Mouse (Mus musculus): ENCODE data around the gene Acot6. TPM values are rescaled to one million over a fixed set of nuclear protein-coding genes. Genes with fewer than 3 reads are reported as not detected.

Gene Acot6
- total and polyA plus RNA-seq, 3 experiments = 3.2 to 3.3 TPM; not detected in 1

DNA sequence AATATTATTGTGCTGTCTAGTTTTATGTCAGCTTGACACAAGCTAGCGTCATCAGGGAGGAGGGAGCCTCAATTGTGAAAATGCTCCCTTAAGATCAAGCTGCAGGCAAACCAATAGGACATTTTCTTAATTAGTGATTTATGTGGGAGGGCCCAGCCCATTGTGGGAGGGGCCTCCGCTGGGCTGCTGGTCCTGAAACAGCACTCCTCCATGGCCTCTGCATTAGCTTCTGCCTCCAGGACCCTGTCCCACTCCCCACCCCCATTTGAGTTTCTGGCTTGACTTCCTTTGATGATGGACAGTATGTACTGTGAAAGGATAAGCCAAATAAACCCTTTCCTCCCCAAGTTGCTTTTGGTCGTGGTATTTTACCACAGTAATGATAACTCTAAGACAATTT, 6.6 kb downstream of the Acot6 start:
- H3K9me3 ChIP-seq (replicated peaks; ENCODE audit: insufficient read depth, low read length) = no peaks in the 10 kb centered on the region
- TF ChIP-seq GATA1 (IDR thresholded peaks at IDR 0.05; ENCODE audit: low read depth, low read length) = no peak
- TF ChIP-seq ZNF384 (IDR thresholded peaks at IDR 0.05; ENCODE audit: low read depth, low read length) = no peak
- TF ChIP-seq E2F4 (IDR thresholded peaks at IDR 0.05; ENCODE audit: borderline replicate concordance, low read depth, low read length) = no peak
- TF ChIP-seq MAX (IDR thresholded peaks at IDR 0.05; ENCODE audit: low read length) = no peak
- H3K27me3 ChIP-seq (ENCODE audit: control insufficient read depth in 1 of 2, insufficient read depth in 2 of 2, low read length in 2 of 2) = no peaks in the 10 kb centered on the region
- no peak overlapping the region for H3K9ac ChIP-seq (ENCODE audit: control insufficient read depth, low read depth, low read length, poor library complexity, severe bottlenecking)
- no peak for DNase-seq (ENCODE audit: low read depth, low spot score)
- H3K4me1 ChIP-seq (ENCODE audit: control insufficient read depth in 1 of 2, insufficient read depth in 2 of 2, low read length in 2 of 2) = no peaks in the 10 kb centered on the region; a peak in 1 of 4 replicates
- H3K36me3 ChIP-seq (ENCODE audit: control insufficient read depth in 1 of 2, insufficient read depth in 2 of 2, low read length in 2 of 2) = 0 out of 4 replicates have a peak, but pooled peaks cover 0 to 2% of the 10 kb centered on the region in 2 experiments
- no peak overlapping the region for H3K27ac ChIP-seq (ENCODE audit: control insufficient read depth, low read depth, low read length)
- H3K4me3 ChIP-seq (ENCODE audit: control insufficient read depth in 1 of 2, insufficient read depth in 1 of 2, low read depth in 2 of 2, low read length in 2 of 2) = no peak overlapping the region
- H3K79me2 ChIP-seq (ENCODE audit: control insufficient read depth, insufficient read depth, low read length, poor library complexity) = no peaks in the 10 kb centered on the region

DNA sequence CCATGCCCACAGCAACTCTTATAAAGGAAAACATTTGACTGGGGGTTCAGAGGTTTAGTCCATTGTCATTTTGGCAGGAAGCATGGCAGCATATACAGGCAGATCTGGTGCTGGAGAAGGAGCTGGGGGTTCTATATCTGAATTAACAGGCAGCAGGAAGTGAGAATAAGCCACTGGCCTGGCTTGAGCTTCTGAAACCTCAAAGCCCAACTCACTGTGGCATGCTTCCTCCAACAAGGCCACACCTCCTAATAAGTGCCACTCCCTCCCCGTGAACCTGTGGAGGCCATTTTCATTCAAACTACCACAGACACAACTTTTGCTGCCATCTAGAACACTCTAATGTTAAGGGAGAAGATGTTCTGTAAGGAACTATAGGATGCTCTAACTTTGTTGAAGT, 7.2 kb downstream of the Acot6 start:
- 0 out of 4 replicates have a peak, but pooled peaks cover 0 to 2% of the 10 kb centered on the region in 2 experiments for H3K36me3 ChIP-seq (ENCODE audit: control insufficient read depth in 1 of 2, insufficient read depth in 2 of 2, low read length in 2 of 2)
- TF ChIP-seq E2F4 (IDR thresholded peaks at IDR 0.05; ENCODE audit: borderline replicate concordance, low read depth, low read length) (no peak), GABPA (IDR thresholded peaks at IDR 0.05; ENCODE audit: low read depth, low read length) (no peak), KAT2A (conservative IDR thresholded peaks at IDR 0.05; ENCODE audit: low read depth, low read length) (no peak), POLR2A (IDR thresholded peaks at IDR 0.05; ENCODE audit: control insufficient read depth in 1 of 2, insufficient read depth in 1 of 2, low read depth in 1 of 2, low read length in 2 of 2, poor library complexity in 1 of 2) (no peak), CHD2 (IDR thresholded peaks at IDR 0.05; ENCODE audit: low read length) (no peak), MYB (IDR thresholded peaks at IDR 0.05; ENCODE audit: low read depth, low read length) (no peak), BHLHE40 (IDR thresholded peaks at IDR 0.05; ENCODE audit: borderline replicate concordance, low read depth, low read length) (no peak), MAZ (IDR thresholded peaks at IDR 0.05; ENCODE audit: low read depth, low read length) (no peak), SIN3A (IDR thresholded peaks at IDR 0.05; ENCODE audit: low read length) (no peak), MAFK (IDR thresholded peaks at IDR 0.05; ENCODE audit: borderline replicate concordance, low read depth, low read length) (no peak), JUND (IDR thresholded peaks at IDR 0.05; ENCODE audit: low read depth, low read length) (no peak), EP300 (IDR thresholded peaks at IDR 0.05; ENCODE audit: low read depth in 1 of 2, low read length in 2 of 2) (no peak)
- H3K4me3 ChIP-seq (ENCODE audit: control insufficient read depth in 1 of 2, insufficient read depth in 1 of 2, low read depth in 2 of 2, low read length in 2 of 2) = no peak overlapping the region
- no peaks in the 10 kb centered on the region for H3K79me2 ChIP-seq (ENCODE audit: control insufficient read depth, insufficient read depth, low read length, poor library complexity)
- no peaks in the 10 kb centered on the region; a peak in 1 of 4 replicates for H3K4me1 ChIP-seq (ENCODE audit: control insufficient read depth in 1 of 2, insufficient read depth in 2 of 2, low read length in 2 of 2)
- no peaks in the 10 kb centered on the region for H3K27me3 ChIP-seq (ENCODE audit: control insufficient read depth in 1 of 2, insufficient read depth in 2 of 2, low read length in 2 of 2)
- H3K9ac ChIP-seq (ENCODE audit: control insufficient read depth, low read depth, low read length, poor library complexity, severe bottlenecking) = no peak overlapping the region
- H3K27ac ChIP-seq (ENCODE audit: control insufficient read depth, low read depth, low read length) = no peak overlapping the region
- DNase-seq (ENCODE audit: low read depth, low spot score) = peak; percentile 67
- H3K9me3 ChIP-seq (replicated peaks; ENCODE audit: insufficient read depth, low read length) = no peaks in the 10 kb centered on the region

DNA sequence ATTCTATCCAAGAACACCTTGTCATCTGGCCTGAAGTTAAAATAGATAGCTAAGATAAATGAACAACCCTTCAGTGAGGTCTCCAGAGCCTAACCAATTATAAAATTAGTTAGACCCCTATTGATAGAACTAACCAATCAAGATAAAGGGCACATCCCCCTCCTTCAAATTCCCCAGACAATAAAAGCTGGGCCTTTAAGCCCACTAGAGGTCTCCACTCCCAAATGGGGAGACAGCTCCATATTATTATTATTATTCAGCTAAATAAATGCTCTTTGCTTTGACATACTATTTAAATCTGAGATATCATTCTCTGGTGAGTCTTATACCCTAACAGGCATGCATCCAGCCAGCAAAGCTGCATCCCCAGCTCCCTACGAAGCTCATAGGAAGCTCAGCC, 9.5 kb downstream of the Acot6 start:
- H3K4me3 ChIP-seq (ENCODE audit: control insufficient read depth in 1 of 2, insufficient read depth in 1 of 2, low read depth in 2 of 2, low read length in 2 of 2) = no peak overlapping the region
- H3K4me1 ChIP-seq (ENCODE audit: control insufficient read depth in 1 of 2, insufficient read depth in 2 of 2, low read length in 2 of 2) = peaks cover 0 to 4% of the 10 kb centered on the region in 2 experiments; a peak in 2 of 4 replicates
- peaks cover 0 to 5% of the 10 kb centered on the region in 2 experiments; a peak in 2 of 4 replicates for H3K36me3 ChIP-seq (ENCODE audit: control insufficient read depth in 1 of 2, insufficient read depth in 2 of 2, low read length in 2 of 2)
- no peaks in the 10 kb centered on the region for H3K9me3 ChIP-seq (replicated peaks; ENCODE audit: insufficient read depth, low read length)
- no peaks in the 10 kb centered on the region for H3K79me2 ChIP-seq (ENCODE audit: control insufficient read depth, insufficient read depth, low read length, poor library complexity)
- no peaks in the 10 kb centered on the region for H3K27me3 ChIP-seq (ENCODE audit: control insufficient read depth in 1 of 2, insufficient read depth in 2 of 2, low read length in 2 of 2)
- TF ChIP-seq USF2 (IDR thresholded peaks at IDR 0.05; ENCODE audit: borderline replicate concordance in 1 of 2, insufficient read depth in 1 of 2, low read depth in 1 of 2, low read length in 2 of 2) (no peak), CTCF (IDR thresholded peaks at IDR 0.05 in 2 of 3, conservative IDR thresholded peaks at IDR 0.05 in 1 of 3; ENCODE audit: control insufficient read depth in 1 of 3, insufficient read depth in 1 of 3, low read depth in 2 of 3, low read length in 3 of 3, poor library complexity in 1 of 3, severe bottlenecking in 1 of 3) (peak in 2 of 3 experiments; percentile 17 to 45; a peak in 3 of 6 replicates), RAD21 (IDR thresholded peaks at IDR 0.05; ENCODE audit: low read depth, low read length) (peak; percentile 32), SMC3 (IDR thresholded peaks at IDR 0.05; ENCODE audit: low read depth, low read length) (peak; percentile 52), TAL1 (IDR thresholded peaks at IDR 0.05; ENCODE audit: low read length) (no peak)
- no peak overlapping the region for H3K27ac ChIP-seq (ENCODE audit: control insufficient read depth, low read depth, low read length)
- no peak for DNase-seq (ENCODE audit: low read depth, low spot score)
- H3K9ac ChIP-seq (ENCODE audit: control insufficient read depth, low read depth, low read length, poor library complexity, severe bottlenecking) = no peak overlapping the region
